Comparison of ENCODE assay signal across 20 mouse cellular contexts in the genomic region with DNA sequence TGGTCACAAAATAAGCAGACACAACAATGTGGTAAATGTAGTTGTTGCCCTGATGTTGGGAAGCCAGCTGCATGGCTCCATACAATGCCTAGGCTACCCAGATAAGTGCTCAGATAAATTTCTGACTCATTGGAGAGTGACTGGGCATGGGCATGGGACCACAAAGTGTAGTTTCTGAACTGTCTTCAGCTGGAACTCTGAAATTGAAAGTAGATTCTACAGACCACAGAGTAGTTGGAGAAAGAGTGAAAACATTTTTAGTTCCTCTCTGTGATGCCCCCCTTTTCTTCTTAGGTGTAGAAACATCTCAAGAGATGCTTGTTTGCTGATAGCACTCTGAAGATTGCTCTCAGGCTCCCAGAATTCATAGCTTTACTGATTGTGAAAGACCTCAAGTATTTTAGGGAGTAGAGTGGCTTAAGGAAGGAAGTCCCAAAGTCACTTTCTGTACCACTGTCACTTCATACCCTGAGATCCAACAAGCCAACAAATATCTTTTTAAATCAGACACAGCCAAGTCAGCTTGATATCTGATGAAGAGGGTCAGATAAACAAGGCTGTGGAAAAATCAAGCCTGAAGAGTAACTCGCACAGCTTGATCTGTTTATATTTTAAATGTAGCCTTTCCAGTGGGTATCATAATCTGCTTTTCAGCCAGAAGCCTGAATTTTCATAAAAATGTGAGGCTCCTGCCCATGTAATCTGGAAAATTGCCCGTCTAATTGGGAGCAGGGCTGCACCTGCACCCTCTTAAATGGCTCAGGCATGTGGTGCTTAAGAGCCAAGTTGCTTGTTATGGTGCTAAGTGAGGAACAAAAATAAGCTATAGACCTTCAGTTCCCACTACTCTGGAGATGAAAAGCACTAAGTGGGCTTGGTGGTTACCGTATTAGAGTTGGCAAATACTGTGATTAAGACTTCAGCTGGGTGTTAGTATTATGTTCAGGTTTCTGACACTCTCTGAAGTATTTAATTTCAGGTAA.
DNase-seq lines count a peak whose midpoint lies in the region; ATAC-seq and TF ChIP-seq lines count a peak whose summit lies in the region.
"Had no signal": no experiment of that assay in that cellular context is flagged by ENCODE, and none has a peak within 500 bp of the region (broad histone marks: within the 10 kb centered on the region; RNA-seq: fewer than 3 reads in every experiment).

No protein-coding gene starts in this region.

- H3K9ac ChIP-seq in forebrain, embryonic 12.5 days, result no peak overlapping the region
- H3K9ac ChIP-seq in forebrain, embryonic 11.5 days (ENCODE audit: low read length), result no peak overlapping the region
- H3K9ac ChIP-seq: embryonic facial prominence, embryonic 13.5 days; heart, embryonic 12.5 days had no signal

- H3K9me3 ChIP-seq in forebrain, embryonic 12.5 days, result 0 out of 2 replicates have a peak, but pooled peaks cover 3% of the 10 kb centered on the region
- no peaks in the 10 kb centered on the region for H3K9me3 ChIP-seq in forebrain, embryonic 11.5 days (ENCODE audit: control insufficient read depth, low read length)
- H3K9me3 ChIP-seq: embryonic facial prominence, embryonic 13.5 days; G1E; heart, embryonic 12.5 days; limb, embryonic 10.5 days had no signal

- ATAC-seq in forebrain, embryonic 12.5 days (ENCODE audit: low FRiP score), result peak; percentile 53; the same call in 1 of the 2 replicates
- ATAC-seq in forebrain, embryonic 11.5 days (replicated peaks; ENCODE audit: low FRiP score), result no peak
- peak; percentile 80 to 91 for ATAC-seq in hematopoietic stem cell, adult 5-6 weeks (replicated peaks in 1 of 2; ENCODE audit: insufficient read depth in 1 of 2, low FRiP score in 2 of 2, low TSS enrichment in 1 of 2, low read depth in 1 of 2, poor library complexity in 2 of 2, severe bottlenecking in 2 of 2)
- ATAC-seq: hindbrain, embryonic 16.5 days had no signal

- no peaks in the 10 kb centered on the region for H3K4me1 ChIP-seq in forebrain, embryonic 12.5 days
- H3K4me1 ChIP-seq in forebrain, embryonic 11.5 days (replicated peaks; ENCODE audit: control insufficient read depth, insufficient read depth, low read length), result no peaks in the 10 kb centered on the region
- no peaks in the 10 kb centered on the region for H3K4me1 ChIP-seq in lung, adult 2 months (ENCODE audit: control insufficient read depth, insufficient read depth, low read length)
- H3K4me1 ChIP-seq: embryonic facial prominence, embryonic 13.5 days; heart, embryonic 12.5 days; limb, embryonic 10.5 days had no signal

- no peak overlapping the region for H3K27ac ChIP-seq in forebrain, embryonic 12.5 days
- no peak overlapping the region for H3K27ac ChIP-seq in forebrain, embryonic 11.5 days (ENCODE audit: low read depth, low read length)
- H3K27ac ChIP-seq: embryonic facial prominence, embryonic 13.5 days; kidney, postnatal 0 days; limb, embryonic 10.5 days; macrophage had no signal

- no peaks in the 10 kb centered on the region for H3K36me3 ChIP-seq in forebrain, embryonic 12.5 days (replicated peaks)
- no peaks in the 10 kb centered on the region for H3K36me3 ChIP-seq in forebrain, embryonic 11.5 days (ENCODE audit: control insufficient read depth, insufficient read depth, low read length)
- H3K36me3 ChIP-seq: embryonic facial prominence, embryonic 13.5 days; G1E; heart, embryonic 12.5 days; limb, embryonic 10.5 days had no signal

- H3K4me3 ChIP-seq in forebrain, embryonic 12.5 days (replicated peaks), result no peak overlapping the region
- no peak overlapping the region for H3K4me3 ChIP-seq in forebrain, embryonic 11.5 days (ENCODE audit: low read depth, low read length)
- no peak overlapping the region for H3K4me3 ChIP-seq in lung, adult 2 months (replicated peaks; ENCODE audit: extremely low read depth, low read depth, low read length)
- H3K4me3 ChIP-seq: embryonic facial prominence, embryonic 13.5 days; heart, embryonic 12.5 days; limb, embryonic 10.5 days had no signal

- DNase-seq in forebrain, embryonic 11.5 days (ENCODE audit: low spot score), result no peak
- peak; percentile 9 for DNase-seq in lung, postnatal 36 days
- DNase-seq in lung, adult 2 months, result no peak
- DNase-seq in thymus, postnatal 0 days (ENCODE audit: low spot score), result no peak
- no peak for DNase-seq in adrenal gland, adult 18-20 months (ENCODE audit: low spot score in 2 of 2)
- DNase-seq: adrenal gland, postnatal 14 days; heart, postnatal 36 days; kidney, adult 11 months; midbrain, embryonic 14.5 days; thymus, adult 18-20 months had no signal

- no peak overlapping the region for H3K4me2 ChIP-seq in forebrain, embryonic 12.5 days
- no peak overlapping the region for H3K4me2 ChIP-seq in forebrain, embryonic 11.5 days (ENCODE audit: low read depth, low read length, severe bottlenecking)
- H3K4me2 ChIP-seq: embryonic facial prominence, embryonic 13.5 days; heart, embryonic 12.5 days; liver, embryonic 11.5 days had no signal

- TF ChIP-seq CTCF in lung, adult 2 months (IDR thresholded peaks at IDR 0.05; ENCODE audit: insufficient read depth, low read length), result no peak

- no peaks in the 10 kb centered on the region for H3K27me3 ChIP-seq in forebrain, embryonic 12.5 days
- H3K27me3 ChIP-seq in forebrain, embryonic 11.5 days (ENCODE audit: control insufficient read depth, insufficient read depth, low read length), result no peaks in the 10 kb centered on the region
- H3K27me3 ChIP-seq: embryonic facial prominence, embryonic 13.5 days; heart, embryonic 12.5 days had no signal

- WGBS in forebrain, embryonic 12.5 days, result 62% methylated on average over 3 of the region's 3 CpGs
- WGBS in forebrain, embryonic 11.5 days, result 70% methylated on average over 3 of the region's 3 CpGs
- WGBS in lung, adult 2 months, result 63% methylated on average over 3 of the region's 3 CpGs

- no peak for TF ChIP-seq POLR2A in lung, adult 2 months (IDR thresholded peaks at IDR 0.05; ENCODE audit: borderline replicate concordance, extremely low read depth, low read depth, low read length)
